Mouse (Mus musculus) liver, embryonic 16.5 days (tissue): Measurements from ENCODE around the gene Cd27. TPM values are rescaled to one million over a fixed set of nuclear protein-coding genes. Genes with fewer than 3 reads are reported as not detected.
"Not testable (repeated sequence)": the region's sequence is repeated elsewhere in the genome, so short reads cannot be mapped to it uniquely, and the experiment has no call there.

ENCODE experiments used
- ATAC-seq: fragments of 200-750 bp; cut with Nextera tagmentation; 2 replicates; pipeline ENCODE4 v1.8.0; 2017; ENCODE audit warnings: low read depth, mild to moderate bottlenecking, moderate number of reproducible peaks, moderate library complexity
- H3K27ac ChIP-seq: fragments of 300-500 bp; sonication (generic); 2 replicates; pipeline ENCODE4 v1.5.1; 2014; ENCODE audit warnings: mild to moderate bottlenecking, low read length
- H3K27me3 ChIP-seq: fragments of 300-500 bp; sonication (generic); 2 replicates; pipeline ENCODE4 v1.6.1; 2014; ENCODE audit warnings: low read depth, low read length, mixed read lengths; ENCODE audit not compliant: control insufficient read depth, insufficient read depth
- H3K36me3 ChIP-seq: fragments of 300-500 bp; sonication (generic); 2 replicates; pipeline ENCODE4 v1.6.1; 2014; ENCODE audit warnings: mild to moderate bottlenecking; ENCODE audit not compliant: control insufficient read depth, insufficient read depth
- H3K4me1 ChIP-seq: fragments of 300-500 bp; sonication (generic); 2 replicates; pipeline ENCODE4 v1.6.1; 2014; ENCODE audit warnings: low read depth, low read length, mixed read lengths; ENCODE audit not compliant: control insufficient read depth
- H3K4me2 ChIP-seq: fragments of 300-500 bp; sonication (generic); 2 replicates; pipeline ENCODE4 v1.6.1; 2014; ENCODE audit warnings: low read depth, low read length, mixed read lengths
- H3K4me3 ChIP-seq: fragments of 300-500 bp; sonication (generic); 2 replicates; pipeline ENCODE4 v1.5.1; 2014; ENCODE audit warnings: low read depth, mild to moderate bottlenecking, low read length
- H3K9ac ChIP-seq: fragments of 300-500 bp; sonication (generic); 2 replicates; pipeline ENCODE4 v1.6.1; 2014; ENCODE audit warnings: low read depth, low read length
- H3K9me3 ChIP-seq: fragments of 300-500 bp; sonication (generic); replicated peaks from 2 replicates; pipeline ENCODE4 v1.6.1; 2016; ENCODE audit warnings: low read length; ENCODE audit not compliant: control insufficient read depth
- WGBS: fragments of 180-500 bp; shearing (Covaris S2); extraction: QIAGEN DNeasy Blood & Tissue Kit; methylation state at CpG from one replicate; pipeline ENCODE4 v1.1.7; 2014; ENCODE audit not compliant: insufficient replicate concordance; 5-methylcytosine and 5-hydroxymethylcytosine counted together
- polyA plus RNA-seq: library from polyadenylated mRNA; unstranded; fragments of >200 nt; fragmentation: Nextera tagmentation; extraction: Ambion mirVana; gene quantifications from 2 replicates; pipeline ENCODE4 v1.2.1, GENCODE M21; 2015

Cd27 gene
- polyA plus RNA-seq, 1 experiment from 2014 or later, result 1.5 TPM

GRCm38 (mm10) chr6:125271455-125272227, 34.8 kb upstream of the Cd27 start:
- peak overlapping the region; percentile 52 for H3K4me2 ChIP-seq
- no peaks in the 10 kb centered on the region for H3K36me3 ChIP-seq
- ATAC-seq, result peak; percentile 93
- no peaks in the 10 kb centered on the region for H3K27me3 ChIP-seq
- peaks cover 5% of the 10 kb centered on the region for H3K4me1 ChIP-seq
- no peak overlapping the region for H3K9ac ChIP-seq
- peak overlapping the region; percentile 63; the same call in 1 of the 2 replicates for H3K27ac ChIP-seq
- H3K9me3 ChIP-seq, result no peaks in the 10 kb centered on the region
- H3K4me3 ChIP-seq, result peak overlapping the region; percentile 17; the same call in 1 of the 2 replicates
- WGBS, result 8% methylated on average over 17 of the region's 17 CpGs

DNA sequence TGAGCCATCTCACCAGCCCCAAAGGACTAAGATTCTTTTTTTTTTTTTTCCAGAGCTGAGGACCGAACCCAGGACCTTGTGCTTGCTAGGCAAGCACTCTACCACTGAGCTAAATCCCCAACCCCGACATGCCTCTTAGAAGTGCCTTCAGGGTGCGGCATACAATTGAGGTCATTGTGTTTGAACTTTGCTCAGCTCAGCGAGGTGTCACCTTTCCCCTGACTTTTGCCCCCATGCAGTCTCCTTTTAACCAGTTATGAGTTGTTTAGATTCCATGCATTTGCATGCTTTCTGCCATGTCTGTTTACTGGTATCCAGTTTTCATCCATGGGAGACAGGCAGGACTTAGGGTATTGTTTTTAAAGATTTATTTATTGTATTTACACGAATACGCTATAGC, 32.0 kb upstream of the Cd27 start:
- no peak overlapping the region for H3K4me3 ChIP-seq
- peaks cover 5% of the 10 kb centered on the region for H3K4me1 ChIP-seq
- H3K9ac ChIP-seq, result no peak overlapping the region
- H3K9me3 ChIP-seq, result no peaks in the 10 kb centered on the region
- 60% methylated on average over 6 of the region's 6 CpGs for WGBS
- H3K36me3 ChIP-seq, result no peaks in the 10 kb centered on the region
- no peaks in the 10 kb centered on the region for H3K27me3 ChIP-seq
- H3K4me2 ChIP-seq, result no peak overlapping the region
- no peak for ATAC-seq
- H3K27ac ChIP-seq, result no peak overlapping the region

DNA sequence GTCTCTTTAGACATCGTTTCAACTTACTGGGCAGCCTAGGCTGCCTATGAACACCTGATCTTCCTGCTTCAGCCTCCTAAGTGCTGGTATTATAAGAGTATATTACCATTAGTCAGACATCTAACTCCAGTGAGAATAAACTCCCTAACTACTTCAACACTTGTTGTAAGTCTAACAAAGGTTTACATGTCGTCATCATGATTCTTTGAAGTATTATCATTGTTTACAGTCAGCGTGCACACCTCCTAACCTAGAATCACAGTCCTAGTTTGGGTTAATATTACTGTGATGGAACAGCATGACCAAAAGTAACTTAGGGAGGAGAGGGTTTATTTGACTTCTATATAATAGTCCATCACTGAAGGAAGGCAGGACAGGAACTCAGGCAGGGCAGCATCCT, 30.7 kb upstream of the Cd27 start:
- Histone ChIP-seq H3K4me2 (no peak overlapping the region), H3K27me3 (no peaks in the 10 kb centered on the region), H3K9me3 (no peaks in the 10 kb centered on the region), H3K36me3 (no peaks in the 10 kb centered on the region), H3K4me1 (peaks cover 5% of the 10 kb centered on the region), H3K9ac (no peak overlapping the region), H3K27ac (no peak overlapping the region), H3K4me3 (no peak overlapping the region)
- WGBS, result 64% methylated on average over 3 of the region's 3 CpGs
- no peak for ATAC-seq

DNA sequence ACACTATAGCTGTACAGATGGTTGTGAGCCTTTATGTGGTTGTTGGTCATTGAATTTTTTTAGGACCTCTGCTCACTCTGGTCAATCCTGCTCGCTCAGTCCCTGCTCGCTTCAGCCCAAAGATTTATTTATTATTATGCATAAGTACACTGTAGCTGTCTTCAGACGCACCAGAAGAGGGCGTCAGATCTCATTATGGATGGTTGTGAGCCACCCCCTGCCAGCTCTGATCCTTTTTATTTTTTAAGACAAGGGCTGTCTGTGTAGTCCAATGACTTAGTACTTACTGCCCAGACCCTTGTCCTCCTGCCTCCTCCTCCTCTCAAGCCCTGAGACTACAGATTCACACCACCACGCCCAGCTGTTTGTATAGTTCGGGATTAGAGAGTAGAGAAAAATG, 29.8 kb upstream of the Cd27 start:
- not testable (repeated sequence) for H3K4me3 ChIP-seq, H3K9ac ChIP-seq, H3K27me3 ChIP-seq, H3K4me1 ChIP-seq, H3K27ac ChIP-seq, H3K36me3 ChIP-seq, H3K4me2 ChIP-seq, H3K9me3 ChIP-seq, ATAC-seq
- WGBS, result 55% methylated on average over 6 of the region's 6 CpGs

GRCm38 (mm10) chr6:125266091-125266490, 29.3 kb upstream of the Cd27 start:
- 69% methylated on average over 13 of the region's 13 CpGs for WGBS
- H3K27me3 ChIP-seq, result no peaks in the 10 kb centered on the region
- no peak overlapping the region for H3K27ac ChIP-seq
- no peaks in the 10 kb centered on the region for H3K36me3 ChIP-seq
- H3K9ac ChIP-seq, result no peak overlapping the region
- peaks cover under 1% of the 10 kb centered on the region for H3K4me1 ChIP-seq
- no peak for ATAC-seq
- no peaks in the 10 kb centered on the region for H3K9me3 ChIP-seq
- no peak overlapping the region for H3K4me2 ChIP-seq
- no peak overlapping the region for H3K4me3 ChIP-seq

GRCm38 (mm10) chr6:125265239-125265638, 28.4 kb upstream of the Cd27 start:
- Histone ChIP-seq H3K27me3 (no peaks in the 10 kb centered on the region), H3K27ac (no peak overlapping the region), H3K36me3 (no peaks in the 10 kb centered on the region), H3K4me1 (no peaks in the 10 kb centered on the region; the same call in 1 of the 2 replicates), H3K9ac (no peak overlapping the region), H3K4me3 (no peak overlapping the region), H3K4me2 (no peak overlapping the region), H3K9me3 (no peaks in the 10 kb centered on the region)
- WGBS, result 34% methylated on average over 10 of the region's 10 CpGs
- no peak for ATAC-seq

DNA sequence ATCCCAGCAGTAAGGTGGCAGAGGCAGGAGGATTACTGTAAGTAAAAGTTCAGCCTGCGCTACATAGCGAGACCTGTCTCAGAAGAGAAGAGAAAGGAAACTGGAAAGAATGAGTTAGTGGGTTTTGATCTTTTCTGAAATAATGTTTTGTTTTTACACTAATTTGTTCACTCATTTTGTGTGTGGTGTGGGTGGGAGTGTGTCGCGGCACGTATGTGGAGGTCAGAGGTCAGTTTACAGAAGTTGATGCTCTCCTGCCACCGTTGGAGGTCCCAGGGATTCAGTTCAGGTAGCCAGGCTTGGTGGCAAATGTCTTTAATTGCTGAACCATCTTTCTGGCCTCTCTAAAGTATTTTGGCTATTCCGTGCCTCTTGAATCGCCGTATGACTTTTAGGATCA, 27.4 kb upstream of the Cd27 start:
- Histone ChIP-seq H3K9me3 (no peaks in the 10 kb centered on the region), H3K4me1 (no peaks in the 10 kb centered on the region), H3K4me2 (no peak overlapping the region), H3K27ac (no peak overlapping the region), H3K9ac (no peak overlapping the region), H3K36me3 (no peaks in the 10 kb centered on the region), H3K27me3 (no peaks in the 10 kb centered on the region), H3K4me3 (no peak overlapping the region)
- no peak for ATAC-seq
- 75% methylated on average over 9 of the region's 9 CpGs for WGBS

DNA sequence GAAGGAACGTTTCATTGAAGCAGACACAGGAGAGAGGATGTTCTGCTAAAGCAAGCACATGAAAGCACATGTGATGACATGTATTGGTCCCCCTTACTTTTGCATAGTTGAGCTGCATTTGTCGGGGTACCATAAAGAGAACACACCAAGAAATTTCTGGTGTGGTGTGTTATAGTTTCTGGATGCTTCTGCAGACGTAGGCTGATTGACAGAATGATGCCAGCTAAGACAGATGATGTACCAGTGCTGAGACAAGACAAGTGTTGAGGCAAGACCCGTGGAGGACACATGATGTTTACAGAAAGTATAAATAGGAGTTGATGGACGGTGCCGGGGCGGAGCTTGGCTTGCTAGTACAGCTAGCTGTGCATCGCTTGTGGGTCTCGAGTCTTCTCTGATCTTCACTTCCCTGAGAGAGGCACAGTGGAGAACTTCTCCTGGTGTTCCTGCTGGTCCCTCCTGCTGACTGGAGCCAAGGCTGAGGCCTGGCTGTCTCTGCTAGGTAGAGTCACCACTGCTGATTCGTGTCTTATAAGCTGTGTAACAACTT, 23.3 kb upstream of the Cd27 start:
- Histone ChIP-seq H3K36me3 (no peaks in the 10 kb centered on the region), H3K9ac (no peak overlapping the region), H3K27me3 (no peaks in the 10 kb centered on the region), H3K4me1 (no peaks in the 10 kb centered on the region), H3K9me3 (no peaks in the 10 kb centered on the region), H3K4me3 (no peak overlapping the region), H3K27ac (no peak overlapping the region), H3K4me2 (no peak overlapping the region)
- 67% methylated on average over 10 of the region's 10 CpGs for WGBS
- no peak for ATAC-seq

- Histone ChIP-seq H3K4me3 (no peak overlapping the region), H3K9me3 (no peaks in the 10 kb centered on the region), H3K27me3 (no peaks in the 10 kb centered on the region), H3K27ac (no peak overlapping the region), H3K4me1 (no peaks in the 10 kb centered on the region; the same call in 1 of the 2 replicates), H3K9ac (no peak overlapping the region), H3K4me2 (no peak overlapping the region), H3K36me3 (no peaks in the 10 kb centered on the region)
- WGBS, result 55% methylated on average over 8 of the region's 8 CpGs
- no peak for ATAC-seq
These were observed 19.6 kb upstream of the Cd27 start for GRCm38 (mm10) chr6:125256222-125256966.
